Mouse (Mus musculus): ENCODE data around the gene Dgkg. TPM values are rescaled to one million over a fixed set of nuclear protein-coding genes. Genes with fewer than 3 reads are reported as not detected.

The Dgkg gene
- polyA plus RNA-seq, 1 experiment from 2014 or later, result 0.51 TPM

GRCm38 (mm10) chr16:22596394-22596793 lies 60.6 kb downstream of the Dgkg start:
- 92% methylated on average over 1 of the region's 1 CpGs for WGBS
- no peak overlapping the region for H3K27ac ChIP-seq (ENCODE audit: low read depth, low read length)
- no peaks in the 10 kb centered on the region for H3K9me3 ChIP-seq (ENCODE audit: control insufficient read depth, low read length)
- no peak overlapping the region for H3K9ac ChIP-seq (ENCODE audit: low read depth, low read length)
- no peak overlapping the region for H3K4me3 ChIP-seq (ENCODE audit: low read length)
- H3K27me3 ChIP-seq (ENCODE audit: control insufficient read depth, insufficient read depth, low read length), result no peaks in the 10 kb centered on the region
- H3K36me3 ChIP-seq (ENCODE audit: control insufficient read depth, insufficient read depth, low read length), result no peaks in the 10 kb centered on the region
- no peak overlapping the region for H3K4me2 ChIP-seq (replicated peaks; ENCODE audit: low read depth, low read length)
- no peaks in the 10 kb centered on the region for H3K4me1 ChIP-seq (ENCODE audit: control insufficient read depth, insufficient read depth, low read length)
- ATAC-seq (ENCODE audit: low FRiP score, low TSS enrichment), result no peak

GRCm38 (mm10) chr16:22593907-22594306 lies 63.1 kb downstream of the Dgkg start:
- ATAC-seq (ENCODE audit: low FRiP score, low TSS enrichment), result no peak
- WGBS, result 86% methylated on average over 2 of the region's 2 CpGs

GRCm38 (mm10) chr16:22589619-22590018 lies 67.4 kb downstream of the Dgkg start:
- H3K27me3 ChIP-seq (ENCODE audit: control insufficient read depth, insufficient read depth, low read length), result no peaks in the 10 kb centered on the region
- ATAC-seq (ENCODE audit: low FRiP score, low TSS enrichment), result no peak

More at GRCm38 (mm10) chr16:22593907-22594306, 63.1 kb downstream of the Dgkg start:
- no peaks in the 10 kb centered on the region for H3K27me3 ChIP-seq (ENCODE audit: control insufficient read depth, insufficient read depth, low read length)
- H3K4me1 ChIP-seq (ENCODE audit: control insufficient read depth, insufficient read depth, low read length), result no peaks in the 10 kb centered on the region
- no peak overlapping the region for H3K27ac ChIP-seq (ENCODE audit: low read depth, low read length)
- H3K36me3 ChIP-seq (ENCODE audit: control insufficient read depth, insufficient read depth, low read length), result no peaks in the 10 kb centered on the region
- H3K9me3 ChIP-seq (ENCODE audit: control insufficient read depth, low read length), result no peaks in the 10 kb centered on the region
- H3K4me2 ChIP-seq (replicated peaks; ENCODE audit: low read depth, low read length), result no peak overlapping the region
- no peak overlapping the region for H3K4me3 ChIP-seq (ENCODE audit: low read length)
- no peak overlapping the region for H3K9ac ChIP-seq (ENCODE audit: low read depth, low read length)

GRCm38 (mm10) chr16:22586151-22586836 lies 70.7 kb downstream of the Dgkg start:
- no peak for ATAC-seq (ENCODE audit: low FRiP score, low TSS enrichment)
- no peaks in the 10 kb centered on the region for H3K4me1 ChIP-seq (ENCODE audit: control insufficient read depth, insufficient read depth, low read length)
- H3K27me3 ChIP-seq (ENCODE audit: control insufficient read depth, insufficient read depth, low read length), result no peaks in the 10 kb centered on the region
- H3K9ac ChIP-seq (ENCODE audit: low read depth, low read length), result no peak overlapping the region
- H3K4me2 ChIP-seq (replicated peaks; ENCODE audit: low read depth, low read length), result no peak overlapping the region
- H3K4me3 ChIP-seq (ENCODE audit: low read length), result no peak overlapping the region
- WGBS, result 87% methylated on average over 11 of the region's 11 CpGs
- no peaks in the 10 kb centered on the region for H3K9me3 ChIP-seq (ENCODE audit: control insufficient read depth, low read length)
- H3K36me3 ChIP-seq (ENCODE audit: control insufficient read depth, insufficient read depth, low read length), result no peaks in the 10 kb centered on the region
- H3K27ac ChIP-seq (ENCODE audit: low read depth, low read length), result no peak overlapping the region

More at GRCm38 (mm10) chr16:22589619-22590018, 67.4 kb downstream of the Dgkg start:
- WGBS, result 81% methylated on average over 5 of the region's 5 CpGs
- no peak overlapping the region for H3K9ac ChIP-seq (ENCODE audit: low read depth, low read length)
- H3K36me3 ChIP-seq (ENCODE audit: control insufficient read depth, insufficient read depth, low read length), result no peaks in the 10 kb centered on the region
- no peaks in the 10 kb centered on the region for H3K4me1 ChIP-seq (ENCODE audit: control insufficient read depth, insufficient read depth, low read length)
- no peaks in the 10 kb centered on the region for H3K9me3 ChIP-seq (ENCODE audit: control insufficient read depth, low read length)
- H3K27ac ChIP-seq (ENCODE audit: low read depth, low read length), result no peak overlapping the region
- no peak overlapping the region for H3K4me2 ChIP-seq (replicated peaks; ENCODE audit: low read depth, low read length)
- no peak overlapping the region for H3K4me3 ChIP-seq (ENCODE audit: low read length)

GRCm38 (mm10) chr16:22585523-22585922 lies 71.5 kb downstream of the Dgkg start:
- H3K9me3 ChIP-seq (ENCODE audit: control insufficient read depth, low read length), result no peaks in the 10 kb centered on the region
- no peak for ATAC-seq (ENCODE audit: low FRiP score, low TSS enrichment)
- 90% methylated on average over 3 of the region's 3 CpGs for WGBS

GRCm38 (mm10) chr16:22583401-22583800 lies 73.6 kb downstream of the Dgkg start:
- Histone ChIP-seq H3K9me3 (ENCODE audit: control insufficient read depth, low read length) (no peaks in the 10 kb centered on the region), H3K27ac (ENCODE audit: low read depth, low read length) (no peak overlapping the region), H3K4me1 (ENCODE audit: control insufficient read depth, insufficient read depth, low read length) (no peaks in the 10 kb centered on the region), H3K4me2 (replicated peaks; ENCODE audit: low read depth, low read length) (no peak overlapping the region), H3K4me3 (ENCODE audit: low read length) (no peak overlapping the region), H3K9ac (ENCODE audit: low read depth, low read length) (no peak overlapping the region), H3K36me3 (ENCODE audit: control insufficient read depth, insufficient read depth, low read length) (no peaks in the 10 kb centered on the region), H3K27me3 (ENCODE audit: control insufficient read depth, insufficient read depth, low read length) (no peaks in the 10 kb centered on the region)
- WGBS, result 62% methylated on average over 2 of the region's 2 CpGs
- no peak for ATAC-seq (ENCODE audit: low FRiP score, low TSS enrichment)

More at GRCm38 (mm10) chr16:22585523-22585922, 71.5 kb downstream of the Dgkg start:
- Histone ChIP-seq H3K4me3 (ENCODE audit: low read length) (no peak overlapping the region), H3K27me3 (ENCODE audit: control insufficient read depth, insufficient read depth, low read length) (no peaks in the 10 kb centered on the region), H3K27ac (ENCODE audit: low read depth, low read length) (no peak overlapping the region), H3K9ac (ENCODE audit: low read depth, low read length) (no peak overlapping the region), H3K4me2 (replicated peaks; ENCODE audit: low read depth, low read length) (no peak overlapping the region), H3K4me1 (ENCODE audit: control insufficient read depth, insufficient read depth, low read length) (no peaks in the 10 kb centered on the region), H3K36me3 (ENCODE audit: control insufficient read depth, insufficient read depth, low read length) (no peaks in the 10 kb centered on the region)

- Histone ChIP-seq H3K9ac (ENCODE audit: low read depth, low read length) (no peak overlapping the region), H3K4me3 (ENCODE audit: low read length) (no peak overlapping the region), H3K4me1 (ENCODE audit: control insufficient read depth, insufficient read depth, low read length) (no peaks in the 10 kb centered on the region), H3K4me2 (replicated peaks; ENCODE audit: low read depth, low read length) (no peak overlapping the region), H3K27me3 (ENCODE audit: control insufficient read depth, insufficient read depth, low read length) (no peaks in the 10 kb centered on the region), H3K9me3 (ENCODE audit: control insufficient read depth, low read length) (no peaks in the 10 kb centered on the region), H3K36me3 (ENCODE audit: control insufficient read depth, insufficient read depth, low read length) (no peaks in the 10 kb centered on the region), H3K27ac (ENCODE audit: low read depth, low read length) (no peak overlapping the region)
- ATAC-seq (ENCODE audit: low FRiP score, low TSS enrichment), result no peak
- 59% methylated on average over 11 of the region's 11 CpGs for WGBS
Observed at GRCm38 (mm10) chr16:22582173-22582929, 74.7 kb downstream of the Dgkg start.

- WGBS, result 44% methylated on average over 5 of the region's 5 CpGs
- Histone ChIP-seq H3K27ac (ENCODE audit: low read depth, low read length) (no peak overlapping the region), H3K4me3 (ENCODE audit: low read length) (no peak overlapping the region), H3K36me3 (ENCODE audit: control insufficient read depth, insufficient read depth, low read length) (no peaks in the 10 kb centered on the region), H3K4me1 (ENCODE audit: control insufficient read depth, insufficient read depth, low read length) (no peaks in the 10 kb centered on the region), H3K4me2 (replicated peaks; ENCODE audit: low read depth, low read length) (no peak overlapping the region), H3K27me3 (ENCODE audit: control insufficient read depth, insufficient read depth, low read length) (no peaks in the 10 kb centered on the region), H3K9ac (ENCODE audit: low read depth, low read length) (no peak overlapping the region), H3K9me3 (ENCODE audit: control insufficient read depth, low read length) (no peaks in the 10 kb centered on the region)
- ATAC-seq (ENCODE audit: low FRiP score, low TSS enrichment), result no peak
Observed at GRCm38 (mm10) chr16:22580103-22580502, 76.9 kb downstream of the Dgkg start.

- H3K36me3 ChIP-seq (ENCODE audit: control insufficient read depth, insufficient read depth, low read length), result no peaks in the 10 kb centered on the region
- H3K27me3 ChIP-seq (ENCODE audit: control insufficient read depth, insufficient read depth, low read length), result no peaks in the 10 kb centered on the region
- H3K9me3 ChIP-seq (ENCODE audit: control insufficient read depth, low read length), result no peaks in the 10 kb centered on the region
- ATAC-seq (ENCODE audit: low FRiP score, low TSS enrichment), result no peak
- H3K4me3 ChIP-seq (ENCODE audit: low read length), result no peak overlapping the region
- H3K4me1 ChIP-seq (ENCODE audit: control insufficient read depth, insufficient read depth, low read length), result no peaks in the 10 kb centered on the region
- H3K27ac ChIP-seq (ENCODE audit: low read depth, low read length), result no peak overlapping the region
- 86% methylated on average over 10 of the region's 10 CpGs for WGBS
- no peak overlapping the region for H3K4me2 ChIP-seq (replicated peaks; ENCODE audit: low read depth, low read length)
- no peak overlapping the region for H3K9ac ChIP-seq (ENCODE audit: low read depth, low read length)
Observed at GRCm38 (mm10) chr16:22578883-22579282, 78.1 kb downstream of the Dgkg start.

Measured in kidney, embryonic 14.5 days (tissue).